Mouse (Mus musculus) frontal cortex, postnatal 10 days (tissue): ENCODE measurements around the gene Serpina3j.
"Not testable (repeated sequence)": the region's sequence is repeated elsewhere in the genome, so short reads cannot be mapped to it uniquely, and the experiment has no call there.

Experiments
- DNase-seq, 2 experiments: peaks; one replicate each; pipeline ENCODE4 v3.0.0; 2022; ENCODE audit warnings: low spot score in 2 of 2, mixed read lengths in 1 of 2

Gene Serpina3j

DNA sequence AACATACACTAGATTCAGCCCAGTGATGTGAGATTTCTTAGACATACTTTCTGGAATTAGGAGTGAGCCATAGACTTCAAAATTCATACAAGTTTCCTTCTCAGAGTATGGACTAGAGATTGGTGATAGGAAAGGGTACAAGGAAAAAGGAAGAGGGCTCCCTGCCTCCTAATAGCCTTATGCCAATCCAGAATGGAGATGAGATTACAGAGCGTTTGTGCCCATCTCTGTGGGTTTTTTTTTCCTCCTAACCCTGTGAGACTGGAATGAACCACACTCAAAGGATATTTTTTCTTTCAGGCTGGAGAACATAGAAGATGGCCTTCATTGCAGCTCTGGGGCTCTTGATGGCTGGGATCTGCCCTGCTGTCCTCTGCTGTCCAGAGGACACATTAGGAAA, at the start of gene Serpina3j:
Gene Serpina3j (plus strand): TSS at position 301 of the 400 bp plus-strand sequence.
- DNase-seq = no peak

DNA sequence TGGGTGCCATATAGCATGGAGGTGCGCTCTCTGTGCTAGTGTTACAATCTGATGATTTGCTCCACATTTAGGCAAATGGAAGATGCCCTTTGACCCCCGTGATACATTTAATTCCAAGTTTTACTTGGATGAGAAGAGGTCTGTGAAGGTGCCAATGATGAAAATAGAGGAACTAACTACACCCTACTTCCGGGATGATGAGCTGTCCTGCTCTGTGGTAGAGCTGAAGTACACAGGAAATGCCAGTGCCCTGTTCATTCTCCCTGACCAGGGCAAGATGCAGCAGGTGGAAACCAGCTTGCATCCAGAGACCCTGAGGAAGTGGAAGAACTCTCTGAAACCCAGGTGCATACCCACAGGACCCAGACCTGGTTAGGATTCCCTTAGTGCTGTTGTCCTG, 48.0 kb upstream of the Serpina3j start:
- no peak for DNase-seq

DNA sequence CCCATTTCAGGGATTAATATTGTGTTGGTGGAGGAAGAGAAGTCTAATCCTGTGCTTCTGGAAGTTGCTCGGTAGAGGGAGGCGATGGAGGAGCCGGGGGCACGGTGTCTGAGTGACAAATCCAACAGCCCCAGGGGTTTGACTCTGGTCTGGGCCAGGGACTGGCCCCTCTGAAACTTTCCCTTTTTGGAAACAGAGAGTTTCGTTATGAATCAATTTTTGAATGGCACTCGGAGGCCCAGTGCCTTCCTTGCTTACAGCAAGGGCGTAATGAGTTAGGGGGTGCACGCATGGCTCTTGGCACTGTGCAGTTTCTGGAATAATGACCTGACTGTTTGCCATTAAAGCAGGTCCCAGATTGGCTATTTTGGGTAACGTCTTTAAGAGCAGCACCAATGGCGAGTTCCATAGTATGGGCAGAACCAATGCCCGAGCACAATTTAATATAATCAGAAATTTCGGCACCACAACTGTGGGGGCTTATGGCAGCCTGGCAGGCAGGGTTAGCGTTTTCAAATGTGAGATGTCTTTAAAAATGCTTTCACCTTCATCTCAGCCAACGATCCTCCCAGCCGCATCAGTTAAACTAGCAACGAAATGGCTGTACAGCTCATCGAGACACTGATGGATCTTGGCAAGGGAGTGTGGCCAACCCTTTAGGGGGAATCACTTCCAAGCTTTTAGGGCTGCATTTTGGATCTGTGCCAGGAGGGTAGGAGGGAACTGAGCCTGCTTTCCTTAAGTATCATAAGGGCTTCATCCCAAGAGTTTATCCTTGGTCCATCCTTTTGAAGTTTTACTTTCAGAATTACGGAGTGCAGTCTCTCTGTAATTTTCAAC, 35.9 kb upstream of the Serpina3j start:
- DNase-seq = no peak

DNA sequence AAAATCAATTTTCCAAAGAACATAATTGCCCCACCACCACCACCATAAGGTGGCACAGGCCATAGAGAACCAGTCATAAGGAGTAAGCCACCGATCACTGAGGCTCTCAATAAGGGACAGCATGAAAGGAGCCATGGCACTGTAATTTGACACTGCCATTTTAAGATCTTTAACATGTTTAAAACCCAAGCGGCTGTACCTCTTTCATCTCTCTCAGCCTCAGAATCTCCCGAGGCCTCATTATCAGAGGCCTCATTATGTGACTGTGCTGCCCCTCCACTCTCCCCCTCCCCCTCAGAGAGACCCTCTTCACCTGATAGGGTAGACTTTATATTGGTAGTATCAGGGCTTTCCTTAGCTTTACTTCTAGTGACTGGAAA, 35.3 kb upstream of the Serpina3j start:
- no peak for DNase-seq

DNA sequence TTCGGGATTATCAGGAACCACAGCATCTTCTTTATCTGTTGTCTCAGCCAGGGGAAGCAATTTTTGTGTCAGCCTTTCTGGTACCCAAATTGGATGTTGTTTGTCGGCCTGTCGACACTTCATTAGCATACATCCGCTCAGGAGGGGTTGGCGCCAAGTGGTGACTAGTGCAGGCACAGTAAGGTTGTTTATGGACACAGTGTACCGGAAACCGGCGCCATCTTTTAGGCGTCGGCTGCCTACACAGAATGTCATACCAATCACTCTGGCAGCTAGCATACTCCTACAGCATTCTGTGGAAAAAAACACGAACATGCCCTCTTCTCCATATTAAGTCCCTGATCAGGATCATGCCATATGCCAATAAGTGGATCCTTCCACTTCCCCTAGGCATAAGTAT, 31.0 kb upstream of the Serpina3j start:
- DNase-seq = no peak

DNA sequence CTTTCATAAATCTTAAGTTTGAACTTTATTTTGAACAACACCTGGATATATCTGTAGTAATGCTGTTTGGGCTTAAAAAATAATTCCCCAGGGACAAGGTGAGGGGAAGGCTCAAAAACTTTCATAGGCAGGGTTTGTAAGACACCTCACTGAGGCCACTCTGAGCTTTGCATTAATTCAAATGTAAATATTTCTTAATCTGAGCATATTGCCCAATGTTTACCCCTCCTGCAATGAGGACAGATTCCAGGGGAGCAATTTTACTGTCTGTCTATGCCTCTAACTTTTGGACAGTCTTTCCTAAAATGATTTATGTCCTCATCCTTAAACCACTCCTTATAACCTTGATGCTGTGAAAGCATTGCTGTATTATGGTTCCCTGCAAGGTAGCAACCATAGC, 26.0 kb upstream of the Serpina3j start:
- no peak for DNase-seq

DNA sequence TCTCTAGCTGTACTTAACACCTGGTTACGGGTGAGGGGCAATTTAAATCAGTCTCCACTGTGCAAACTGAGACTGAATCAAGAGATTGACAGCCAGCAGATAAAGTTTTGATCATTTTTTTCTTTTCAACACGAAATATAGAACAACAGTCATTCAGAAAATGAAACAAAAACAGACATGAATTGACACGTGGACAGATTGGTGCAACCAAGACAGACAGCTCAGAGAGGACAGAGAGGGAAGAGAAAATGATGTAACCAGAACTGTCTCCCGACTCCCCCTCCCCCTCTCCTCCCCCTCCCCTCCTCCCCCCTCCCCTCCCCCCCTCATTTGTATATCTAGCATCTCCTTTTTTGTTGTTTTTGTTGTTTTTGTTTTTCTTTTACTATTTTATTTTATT, 24.5 kb upstream of the Serpina3j start:
- DNase-seq = no peak

DNA sequence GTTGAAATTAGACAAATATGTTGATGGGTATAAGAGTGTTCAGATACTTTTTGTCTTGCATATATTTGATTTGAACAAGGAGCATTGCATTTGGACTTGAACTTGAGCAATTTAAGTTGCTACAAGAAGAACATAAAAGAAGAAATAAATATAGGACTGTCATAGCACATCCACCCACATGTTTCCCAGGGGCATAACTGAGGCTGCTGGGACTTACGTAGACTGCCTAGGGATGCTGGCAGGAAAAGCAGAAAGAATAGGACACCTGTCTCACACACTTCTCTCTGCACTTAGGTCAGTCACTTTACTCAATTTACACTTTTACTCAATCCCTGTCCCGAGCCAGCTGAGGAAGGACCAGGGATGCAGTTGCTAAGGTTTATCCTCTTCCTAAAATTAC, 20.4 kb upstream of the Serpina3j start:
- DNase-seq = no peak

DNA sequence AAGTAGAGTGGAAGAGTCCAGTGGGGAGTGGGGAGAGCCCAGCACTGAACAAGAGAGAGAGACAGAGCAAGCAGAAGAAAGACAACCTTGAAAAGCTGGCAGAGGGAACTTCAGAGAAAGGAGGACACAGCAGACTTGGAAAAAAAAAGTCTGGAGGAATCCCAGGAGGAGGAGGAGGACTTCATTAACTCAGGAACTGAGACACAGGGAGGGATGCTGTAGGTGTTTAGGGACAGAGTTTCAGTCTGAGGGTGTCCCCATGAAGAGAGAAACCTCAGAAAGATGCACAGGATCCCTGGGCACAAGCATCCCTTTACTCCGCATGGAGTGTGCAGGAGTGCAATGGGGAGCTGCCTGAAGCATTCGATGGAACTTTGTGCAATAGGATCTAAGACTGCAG, 16.3 kb upstream of the Serpina3j start:
- no peak for DNase-seq

DNA sequence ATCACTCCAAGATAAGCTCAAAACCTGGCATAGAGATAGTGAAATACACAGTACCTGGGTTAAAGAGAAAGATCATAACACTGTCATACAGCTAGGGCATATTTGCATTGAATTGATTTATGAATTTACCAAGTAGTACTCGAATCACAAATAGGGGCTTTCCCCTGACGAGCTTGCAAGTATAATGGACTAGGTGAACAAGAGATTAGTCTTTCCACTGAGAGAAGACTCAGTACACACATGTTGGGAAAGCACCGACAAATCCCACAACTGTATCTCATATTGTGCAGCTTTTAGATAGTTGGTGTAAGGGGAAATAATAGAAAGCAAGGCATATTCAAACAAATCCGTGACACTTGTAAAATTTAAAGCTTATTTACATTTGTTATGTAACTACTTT, 8.4 kb upstream of the Serpina3j start:
- DNase-seq = no peak

DNA sequence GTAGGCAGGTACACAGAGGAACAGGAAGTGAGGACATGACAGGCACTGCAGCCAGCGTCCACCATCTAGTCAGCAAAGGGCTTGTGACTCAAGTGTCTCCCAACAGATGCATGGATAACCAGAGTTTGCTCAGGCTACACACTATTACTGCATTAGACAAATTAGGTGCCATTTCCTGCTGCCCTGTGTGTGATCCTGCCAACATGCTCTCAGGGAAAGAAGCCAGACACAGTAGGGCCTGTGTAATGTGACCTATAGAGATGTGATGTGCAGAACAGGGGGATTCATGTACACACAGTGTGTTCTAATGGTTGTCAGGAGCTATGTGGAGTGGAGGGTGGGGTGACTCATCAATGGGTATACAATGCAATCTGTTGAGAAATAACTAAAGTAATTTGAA, 8.1 kb downstream of the Serpina3j start:
- DNase-seq = no peak

DNA sequence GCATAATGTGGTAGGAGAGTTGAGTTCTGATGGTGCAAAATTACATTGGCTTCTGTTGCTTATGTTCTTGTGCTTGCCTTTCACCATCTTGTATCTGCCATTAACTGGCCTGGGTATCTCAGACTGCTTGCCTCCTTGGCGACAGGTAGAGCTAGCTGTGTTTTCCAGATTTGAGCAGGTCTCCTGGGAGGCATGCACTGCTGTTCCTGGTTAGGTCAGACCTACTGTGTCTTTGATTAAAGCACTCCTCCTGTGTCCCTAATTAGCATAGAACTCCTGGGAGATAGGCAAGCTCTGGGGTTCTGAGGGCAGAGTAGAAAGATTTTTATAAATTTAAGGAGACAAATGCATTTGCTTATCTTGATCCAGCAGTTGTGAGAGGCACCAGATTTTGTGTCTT, 17.3 kb downstream of the Serpina3j start:
- no peak for DNase-seq

DNA sequence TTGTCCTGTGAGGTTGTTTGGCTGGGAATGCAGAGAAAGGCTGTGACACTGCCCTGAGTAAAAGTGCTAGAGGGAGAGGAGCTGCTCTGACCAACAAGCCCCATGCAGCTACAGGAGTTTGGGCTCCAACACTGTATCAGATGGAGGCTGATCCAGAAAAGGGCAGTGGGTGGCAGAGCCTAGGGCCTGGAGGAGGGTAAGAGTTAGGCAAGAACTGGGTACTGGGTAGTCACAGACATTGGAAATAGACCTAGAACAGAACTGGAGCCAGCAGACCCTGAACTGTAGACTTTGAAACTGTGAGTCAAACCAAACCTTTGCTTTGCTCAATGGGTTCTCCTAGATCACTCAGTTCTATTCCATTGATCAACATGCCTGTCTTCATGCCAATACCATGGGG, 22.5 kb downstream of the Serpina3j start:
- not testable (repeated sequence) for DNase-seq

DNA sequence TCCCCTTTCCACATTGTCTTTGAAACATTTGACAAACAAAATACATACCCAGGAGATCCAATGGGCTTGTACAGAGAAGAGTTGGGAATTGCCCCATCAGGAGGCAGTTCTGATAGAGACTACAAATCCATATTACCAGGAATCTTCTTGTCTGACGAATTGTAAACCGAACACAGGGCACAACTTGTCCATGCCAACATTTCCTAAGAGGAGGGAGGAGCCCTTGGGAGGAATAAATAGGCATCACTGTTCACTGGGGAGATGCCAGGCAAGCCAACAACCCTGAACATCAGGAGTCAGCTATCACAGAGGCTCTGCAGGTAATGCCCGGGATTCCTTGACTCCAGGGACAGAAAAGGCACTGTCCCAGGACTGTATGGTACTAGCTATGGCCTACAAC, 23.9 kb downstream of the Serpina3j start, which contains the start of the genes Serpina3k and Serpina3m:
Gene Serpina3k (plus strand): TSS at position 261 of the 400 bp plus-strand sequence.
Gene Serpina3m (plus strand): TSS at position 261 of the 400 bp plus-strand sequence.
- DNase-seq = not testable (repeated sequence)

DNA sequence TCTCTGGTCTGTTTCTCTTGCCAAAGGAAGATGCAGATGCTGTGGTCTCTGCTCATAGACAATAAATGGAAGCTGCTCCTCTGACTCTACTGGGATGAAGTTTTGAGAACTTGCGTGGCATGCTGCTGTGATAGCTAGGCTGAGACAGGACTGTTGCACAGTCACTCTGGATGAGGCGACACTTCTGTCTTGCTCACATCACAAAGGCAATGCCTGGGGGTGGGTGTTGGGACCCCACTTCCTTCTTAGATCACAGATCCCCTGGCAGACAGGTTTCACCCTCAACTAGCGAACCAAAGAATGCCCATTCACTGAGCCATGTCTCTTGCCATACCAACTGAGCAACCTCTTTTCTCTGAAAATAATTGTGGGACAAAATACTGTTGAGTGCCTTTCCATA, 24.4 kb downstream of the Serpina3j start:
- no peak for DNase-seq

DNA sequence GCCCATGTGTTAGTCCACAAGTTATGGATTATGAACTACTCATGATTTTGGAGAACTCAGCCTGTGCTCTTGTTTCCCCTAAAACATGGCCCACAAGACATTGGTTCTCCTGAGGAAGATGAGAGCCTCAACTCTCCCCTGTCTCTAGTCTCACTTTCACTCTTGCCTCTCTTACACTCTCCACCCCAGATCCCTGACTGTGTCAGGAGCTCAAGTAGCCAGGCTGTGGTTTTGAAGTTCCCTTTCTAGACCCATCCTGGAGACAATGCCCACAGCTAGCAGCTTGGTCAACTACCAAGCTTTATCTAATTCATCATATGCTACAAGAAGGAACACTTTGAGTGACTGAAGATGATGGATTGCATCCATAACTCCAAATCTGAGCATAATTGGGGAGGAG, 28.1 kb downstream of the Serpina3j start:
- DNase-seq = not testable (repeated sequence)

DNA sequence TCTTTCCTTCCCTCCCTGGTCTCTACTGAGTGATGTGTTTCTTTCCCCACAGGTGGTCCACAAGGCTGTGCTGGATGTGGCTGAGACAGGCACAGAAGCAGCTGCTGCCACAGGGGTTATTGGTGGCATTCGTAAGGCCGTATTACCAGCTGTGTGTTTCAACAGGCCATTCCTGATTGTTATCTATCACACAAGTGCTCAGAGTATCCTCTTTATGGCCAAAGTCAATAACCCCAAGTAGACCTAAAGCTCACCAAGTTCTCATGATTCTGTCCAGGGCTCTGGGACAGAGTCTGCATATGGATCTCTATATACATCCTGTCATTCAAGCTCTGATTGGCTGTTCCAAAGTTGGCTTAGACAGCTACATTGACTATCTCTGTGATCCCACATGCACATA, 30.8 kb downstream of the Serpina3j start:
- DNase-seq = no peak

DNA sequence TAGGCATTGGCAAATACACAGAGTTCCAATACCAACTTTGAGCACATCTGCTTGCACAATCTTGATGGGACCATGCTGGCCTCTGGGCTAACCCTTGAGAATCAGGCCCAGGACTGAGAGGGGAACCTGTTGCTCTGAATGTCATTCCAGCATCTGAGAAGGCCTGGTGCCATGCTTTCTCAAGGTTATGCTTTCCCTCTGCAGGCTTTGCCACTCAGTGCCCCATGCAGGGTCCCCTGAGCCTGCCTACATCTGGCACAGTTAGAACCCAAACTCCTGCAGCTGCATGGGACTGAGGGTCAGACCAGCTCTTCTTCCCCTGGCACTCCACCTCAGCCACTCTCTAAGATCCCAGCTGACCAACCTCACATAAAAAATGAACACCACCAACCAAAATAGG, 31.4 kb downstream of the Serpina3j start:
- DNase-seq = no peak

DNA sequence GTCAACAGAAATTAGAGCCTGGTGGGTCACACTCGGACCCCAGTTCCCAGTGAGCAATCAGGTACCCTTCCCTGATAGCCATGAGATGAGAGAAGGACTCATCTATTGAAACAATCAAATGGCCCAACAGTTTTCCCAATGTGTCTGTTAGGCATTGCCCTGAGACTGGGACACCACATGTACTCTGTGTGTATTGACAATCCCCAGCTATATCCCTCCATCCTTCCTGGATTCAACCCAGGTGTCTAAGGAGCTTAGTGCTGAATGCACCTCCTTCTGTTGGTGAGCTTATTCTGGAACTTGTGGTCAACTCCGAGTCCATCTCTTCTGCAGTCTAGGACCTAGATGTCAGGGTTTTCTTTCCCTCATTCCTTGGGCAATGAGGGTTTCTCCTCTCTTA, 32.7 kb downstream of the Serpina3j start:
- DNase-seq = no peak

DNA sequence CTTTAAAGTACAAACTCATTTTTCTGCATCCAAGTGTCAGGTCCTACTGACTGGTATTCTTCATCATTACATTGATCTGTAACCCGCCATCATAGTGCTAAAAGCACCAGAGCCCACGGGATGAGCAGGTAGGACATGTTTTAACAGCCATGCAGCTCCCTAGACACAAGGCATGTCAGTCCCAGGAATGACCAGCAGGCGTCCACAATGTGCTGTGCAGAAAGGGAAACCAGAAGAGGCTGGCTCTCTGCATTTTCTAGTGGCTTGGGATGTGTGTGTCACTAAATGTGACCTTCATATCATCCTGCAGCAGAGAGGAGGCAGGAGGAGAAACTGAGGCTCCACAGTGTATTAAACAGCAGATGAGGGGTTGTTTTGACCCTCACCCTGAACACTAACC, 37.5 kb downstream of the Serpina3j start:
- DNase-seq = peak; percentile 6 to 23

DNA sequence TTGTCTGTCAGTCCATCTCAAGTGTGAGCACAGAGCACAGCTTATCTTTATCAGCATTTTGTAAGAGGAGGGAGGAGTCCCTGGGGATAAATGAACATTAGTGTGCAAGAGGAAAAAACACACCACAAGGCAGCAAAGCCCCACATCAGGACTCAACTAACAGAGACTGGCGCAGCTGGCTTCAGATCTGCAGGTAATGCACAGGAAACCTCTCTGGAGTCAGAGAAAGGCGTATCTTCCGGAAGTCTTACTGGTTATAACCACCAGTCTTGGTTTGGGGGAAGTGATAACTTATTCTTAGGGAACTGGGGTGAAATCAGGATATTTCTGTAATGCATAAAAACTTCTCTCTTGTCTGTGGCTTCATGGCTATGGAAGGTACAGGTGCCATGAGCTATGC, 41.7 kb downstream of the Serpina3j start:
- DNase-seq = no peak

DNA sequence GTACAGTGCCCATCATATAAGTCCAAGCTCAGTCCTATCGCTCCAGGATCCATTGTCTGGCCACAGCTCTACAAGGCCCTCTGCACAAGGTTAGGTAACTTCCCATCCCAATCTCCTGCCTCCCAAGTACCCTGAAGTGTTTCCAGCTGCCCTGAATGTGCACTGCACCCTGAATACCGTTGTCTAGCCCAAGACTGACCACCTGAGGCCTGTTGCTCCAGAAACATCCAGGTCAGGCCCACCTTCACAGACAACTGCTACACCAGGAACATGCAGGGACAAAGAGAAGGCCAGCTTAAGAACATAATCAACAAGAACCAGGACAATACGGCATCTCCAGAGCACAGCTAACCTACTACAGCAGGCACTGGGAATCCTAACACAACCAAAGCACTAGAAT, 55.6 kb downstream of the Serpina3j start:
- no peak for DNase-seq
